Mouse (Mus musculus) megakaryocyte, embryonic 14.5 days (primary cell): ENCODE measurements around the gene Ids.

Experiments used
- FLI1 ChIP-seq: IDR thresholded peaks from 2 replicates; pipeline ENCODE4 v1.6.1; 2012; ENCODE audit warnings: low read length, inconsistent platforms, mixed read lengths
- GATA1 ChIP-seq: IDR thresholded peaks from 3 replicates; pipeline ENCODE4 v1.6.1; 2012; ENCODE audit warnings: mixed read lengths, low read length, inconsistent platforms, borderline replicate concordance

GRCm38 (mm10) chrX:70314949-70315641 is 49.8 kb downstream of the Ids start:
- TF ChIP-seq GATA1 (no peak), FLI1 (no peak)
